Mouse (Mus musculus): ENCODE data around the gene Fras1. TPM values are rescaled to one million over a fixed set of nuclear protein-coding genes. Genes with fewer than 3 reads are reported as not detected.

Gene Fras1
- polyA plus RNA-seq, 1 experiment from 2014 or later = 4.2 TPM

- Histone ChIP-seq H3K4me3 (ENCODE audit: low read depth, low read length) (no peak overlapping the region), H3K4me2 (ENCODE audit: low read length) (no peak overlapping the region; the same call in 1 of the 2 replicates), H3K9ac (ENCODE audit: low read depth, low read length) (no peak overlapping the region; the same call in 1 of the 2 replicates), H3K36me3 (ENCODE audit: control insufficient read depth, insufficient read depth, low read length) (no peaks in the 10 kb centered on the region), H3K27me3 (ENCODE audit: control insufficient read depth, insufficient read depth, low read depth, low read length) (no peaks in the 10 kb centered on the region), H3K4me1 (ENCODE audit: control insufficient read depth, insufficient read depth, low read length) (peaks cover 10% of the 10 kb centered on the region), H3K27ac (ENCODE audit: low read length) (peak overlapping the region; percentile 71), H3K9me3 (replicated peaks; ENCODE audit: control insufficient read depth, low read length, poor library complexity, severe bottlenecking) (no peaks in the 10 kb centered on the region)
- WGBS = 33% methylated on average over 8 of the region's 8 CpGs
- ATAC-seq = peak; percentile 74
These were observed 342.7 kb downstream of the Fras1 start for GRCm38 (mm10) chr5:96716273-96717034.

GRCm38 (mm10) chr5:96717690-96718089 is 343.9 kb downstream of the Fras1 start:
- H3K27me3 ChIP-seq (ENCODE audit: control insufficient read depth, insufficient read depth, low read depth, low read length) = no peaks in the 10 kb centered on the region
- no peaks in the 10 kb centered on the region for H3K36me3 ChIP-seq (ENCODE audit: control insufficient read depth, insufficient read depth, low read length)
- no peaks in the 10 kb centered on the region for H3K9me3 ChIP-seq (replicated peaks; ENCODE audit: control insufficient read depth, low read length, poor library complexity, severe bottlenecking)
- ATAC-seq = no peak
- H3K27ac ChIP-seq (ENCODE audit: low read length) = no peak overlapping the region
- H3K9ac ChIP-seq (ENCODE audit: low read depth, low read length) = no peak overlapping the region
- no peak overlapping the region for H3K4me2 ChIP-seq (ENCODE audit: low read length)
- H3K4me3 ChIP-seq (ENCODE audit: low read depth, low read length) = no peak overlapping the region
- WGBS = 88% methylated on average over 4 of the region's 4 CpGs
- peaks cover 10% of the 10 kb centered on the region for H3K4me1 ChIP-seq (ENCODE audit: control insufficient read depth, insufficient read depth, low read length)

DNA sequence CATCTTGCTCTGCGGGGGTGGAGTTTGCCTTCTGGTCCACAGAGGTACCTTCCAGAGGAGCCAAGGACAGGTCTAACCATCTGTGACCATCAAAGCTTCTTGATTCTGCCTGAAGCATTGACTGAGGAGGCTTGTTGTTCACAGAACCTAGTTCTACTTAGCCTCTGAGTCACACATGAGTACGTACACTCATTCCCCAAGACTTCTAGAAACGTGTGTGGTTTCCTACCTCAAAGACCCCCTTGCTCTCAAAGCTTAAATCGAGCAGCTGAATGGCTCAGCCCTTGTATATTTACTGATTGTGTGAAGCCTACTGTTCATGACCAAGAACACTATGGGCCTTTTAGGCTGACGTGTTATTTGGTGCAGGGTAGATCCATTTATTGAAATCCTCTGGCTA is 344.8 kb downstream of the Fras1 start:
- Histone ChIP-seq H3K27ac (ENCODE audit: low read length) (no peak overlapping the region), H3K4me3 (ENCODE audit: low read depth, low read length) (no peak overlapping the region), H3K9me3 (replicated peaks; ENCODE audit: control insufficient read depth, low read length, poor library complexity, severe bottlenecking) (no peaks in the 10 kb centered on the region), H3K4me2 (ENCODE audit: low read length) (no peak overlapping the region), H3K9ac (ENCODE audit: low read depth, low read length) (no peak overlapping the region), H3K27me3 (ENCODE audit: control insufficient read depth, insufficient read depth, low read depth, low read length) (no peaks in the 10 kb centered on the region), H3K36me3 (ENCODE audit: control insufficient read depth, insufficient read depth, low read length) (no peaks in the 10 kb centered on the region), H3K4me1 (ENCODE audit: control insufficient read depth, insufficient read depth, low read length) (peaks cover 10% of the 10 kb centered on the region)
- WGBS = 94% methylated on average over 5 of the region's 5 CpGs
- ATAC-seq = no peak

DNA sequence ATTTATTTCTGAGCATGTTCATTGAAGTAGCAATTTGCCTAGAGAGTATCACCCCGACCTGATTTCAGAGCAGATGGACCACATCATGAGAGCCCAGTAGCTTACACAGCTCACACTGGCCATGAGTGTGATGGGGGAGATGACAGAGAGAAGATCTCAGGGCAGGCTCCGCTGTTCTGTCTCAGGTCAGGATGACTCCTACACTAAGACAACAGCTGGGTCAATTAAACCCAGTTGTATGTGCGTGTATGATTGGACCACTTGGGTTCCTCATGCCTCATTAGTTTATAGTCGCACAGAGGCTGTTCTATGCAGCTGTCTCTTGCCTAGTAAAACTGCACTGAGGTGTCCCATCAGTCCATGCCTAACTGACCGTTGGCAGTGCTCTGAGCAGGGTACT is 345.5 kb downstream of the Fras1 start:
- Histone ChIP-seq H3K4me1 (ENCODE audit: control insufficient read depth, insufficient read depth, low read length) (peaks cover 10% of the 10 kb centered on the region), H3K4me3 (ENCODE audit: low read depth, low read length) (no peak overlapping the region), H3K4me2 (ENCODE audit: low read length) (no peak overlapping the region), H3K9ac (ENCODE audit: low read depth, low read length) (no peak overlapping the region), H3K9me3 (replicated peaks; ENCODE audit: control insufficient read depth, low read length, poor library complexity, severe bottlenecking) (no peaks in the 10 kb centered on the region), H3K36me3 (ENCODE audit: control insufficient read depth, insufficient read depth, low read length) (no peaks in the 10 kb centered on the region), H3K27me3 (ENCODE audit: control insufficient read depth, insufficient read depth, low read depth, low read length) (no peaks in the 10 kb centered on the region), H3K27ac (ENCODE audit: low read length) (no peak overlapping the region)
- WGBS = 94% methylated on average over 5 of the region's 5 CpGs
- ATAC-seq = no peak

- H3K4me2 ChIP-seq (ENCODE audit: low read length) = no peak overlapping the region
- no peaks in the 10 kb centered on the region for H3K4me1 ChIP-seq (ENCODE audit: control insufficient read depth, insufficient read depth, low read length)
- H3K9me3 ChIP-seq (replicated peaks; ENCODE audit: control insufficient read depth, low read length, poor library complexity, severe bottlenecking) = no peaks in the 10 kb centered on the region
- WGBS = 69% methylated on average over 3 of the region's 3 CpGs
- no peak overlapping the region for H3K9ac ChIP-seq (ENCODE audit: low read depth, low read length)
- no peaks in the 10 kb centered on the region for H3K27me3 ChIP-seq (ENCODE audit: control insufficient read depth, insufficient read depth, low read depth, low read length)
- peak; percentile 69; the same call in 1 of the 2 replicates for ATAC-seq
- H3K27ac ChIP-seq (ENCODE audit: low read length) = no peak overlapping the region
- no peaks in the 10 kb centered on the region for H3K36me3 ChIP-seq (ENCODE audit: control insufficient read depth, insufficient read depth, low read length)
- no peak overlapping the region for H3K4me3 ChIP-seq (ENCODE audit: low read depth, low read length)
These were observed 348.9 kb downstream of the Fras1 start for GRCm38 (mm10) chr5:96722690-96723089.

DNA sequence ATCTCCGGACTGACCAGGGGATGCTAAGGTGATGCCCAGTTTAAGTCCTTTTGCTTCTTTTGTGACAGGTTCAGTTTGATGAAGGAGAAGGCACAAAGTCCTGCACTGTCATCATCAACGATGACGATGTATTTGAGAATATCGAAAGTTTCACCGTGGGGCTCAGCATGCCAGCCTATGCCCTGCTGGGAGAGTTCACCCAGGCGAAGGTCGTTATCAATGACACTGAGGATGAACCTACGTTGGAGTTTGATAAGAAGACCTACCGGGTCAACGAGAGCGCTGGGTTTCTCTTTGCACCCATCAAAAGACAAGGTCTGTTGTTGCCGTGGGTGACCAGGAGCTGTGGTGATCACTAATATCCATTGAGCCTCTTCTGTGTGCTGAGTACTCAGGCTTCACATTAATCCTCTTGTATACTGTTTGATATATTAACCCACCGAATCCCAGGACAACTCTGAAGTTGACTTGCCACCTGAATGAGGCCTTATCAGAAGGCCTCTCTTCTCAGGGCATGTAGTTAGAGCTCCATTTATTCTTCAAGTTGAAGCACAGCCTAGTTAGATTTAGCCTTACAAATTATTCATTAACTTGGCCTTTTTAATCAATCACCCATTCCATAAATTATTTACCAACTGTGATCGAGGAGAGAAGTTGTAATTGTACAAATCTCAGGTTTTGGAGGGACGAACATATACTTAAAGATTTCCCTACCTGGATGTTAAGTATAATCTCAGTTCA is 365.6 kb downstream of the Fras1 start:
- H3K4me2 ChIP-seq (ENCODE audit: low read length) = no peak overlapping the region
- WGBS = 89% methylated on average over 15 of the region's 15 CpGs
- no peak overlapping the region for H3K4me3 ChIP-seq (ENCODE audit: low read depth, low read length)
- no peaks in the 10 kb centered on the region for H3K4me1 ChIP-seq (ENCODE audit: control insufficient read depth, insufficient read depth, low read length)
- no peak for ATAC-seq
- no peaks in the 10 kb centered on the region for H3K27me3 ChIP-seq (ENCODE audit: control insufficient read depth, insufficient read depth, low read depth, low read length)
- no peak overlapping the region for H3K27ac ChIP-seq (ENCODE audit: low read length)
- H3K9me3 ChIP-seq (replicated peaks; ENCODE audit: control insufficient read depth, low read length, poor library complexity, severe bottlenecking) = no peaks in the 10 kb centered on the region
- H3K36me3 ChIP-seq (ENCODE audit: control insufficient read depth, insufficient read depth, low read length) = no peaks in the 10 kb centered on the region
- H3K9ac ChIP-seq (ENCODE audit: low read depth, low read length) = no peak overlapping the region

DNA sequence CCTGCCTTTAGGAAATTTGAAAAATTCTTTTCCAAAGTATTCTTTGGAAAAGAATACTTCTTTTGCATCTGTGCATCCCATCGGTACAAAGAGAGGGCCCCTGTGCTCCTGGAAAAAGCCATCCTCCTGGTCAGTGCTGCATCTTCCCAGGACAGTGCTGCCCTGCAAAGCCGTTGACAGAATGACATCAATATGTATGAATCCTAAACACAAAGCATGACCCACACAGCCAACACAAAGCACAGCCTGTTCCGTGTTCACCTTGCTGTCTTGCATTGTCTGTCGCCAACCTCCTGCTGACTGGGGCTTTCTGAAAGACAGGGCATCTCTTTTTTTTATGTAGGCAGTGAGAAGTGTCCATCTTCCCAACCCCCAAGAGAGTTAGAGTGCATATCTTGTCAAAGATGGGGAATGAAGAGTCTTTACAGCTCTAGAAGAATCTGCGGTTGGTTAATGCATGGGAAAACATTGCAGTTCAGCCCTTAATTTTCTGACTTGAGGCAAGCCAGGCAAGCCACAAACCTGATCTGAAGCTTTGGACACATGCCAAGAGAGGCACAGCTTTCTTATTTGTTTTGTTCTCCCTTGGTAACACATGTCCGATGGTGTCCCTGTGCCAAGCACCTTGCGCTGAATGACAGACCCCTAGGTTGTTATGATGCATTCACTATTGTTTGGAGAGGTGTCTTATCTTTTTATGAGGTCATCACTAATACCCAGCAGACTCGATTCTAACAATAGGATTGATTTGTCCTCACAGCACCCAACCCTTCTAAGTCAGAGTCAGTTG is 373.6 kb downstream of the Fras1 start:
- Histone ChIP-seq H3K4me2 (ENCODE audit: low read length) (no peak overlapping the region), H3K4me1 (ENCODE audit: control insufficient read depth, insufficient read depth, low read length) (no peaks in the 10 kb centered on the region), H3K27me3 (ENCODE audit: control insufficient read depth, insufficient read depth, low read depth, low read length) (no peaks in the 10 kb centered on the region), H3K27ac (ENCODE audit: low read length) (no peak overlapping the region), H3K9ac (ENCODE audit: low read depth, low read length) (no peak overlapping the region), H3K4me3 (ENCODE audit: low read depth, low read length) (no peak overlapping the region), H3K9me3 (replicated peaks; ENCODE audit: control insufficient read depth, low read length, poor library complexity, severe bottlenecking) (no peaks in the 10 kb centered on the region), H3K36me3 (ENCODE audit: control insufficient read depth, insufficient read depth, low read length) (no peaks in the 10 kb centered on the region)
- WGBS = 40% methylated on average over 8 of the region's 8 CpGs
- no peak for ATAC-seq

DNA sequence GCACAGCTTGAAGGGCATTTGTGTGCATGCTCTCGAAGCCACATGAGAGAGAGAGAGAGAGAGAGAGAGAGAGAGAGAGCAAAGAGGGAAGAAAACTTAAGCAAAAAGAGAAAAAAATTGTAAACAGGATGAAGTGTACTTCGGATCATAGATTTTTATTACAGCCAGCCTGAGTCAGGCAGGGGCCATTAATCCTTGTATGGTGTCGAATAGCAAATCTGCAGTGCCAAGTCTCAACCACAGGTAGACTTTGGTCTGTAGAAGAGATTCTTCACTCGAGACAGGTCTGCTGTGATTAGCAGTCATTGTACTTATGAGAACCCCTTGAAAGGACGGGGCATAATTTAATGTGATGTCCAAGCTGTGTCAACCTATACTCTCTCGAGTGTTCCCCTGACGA is 383.9 kb downstream of the Fras1 start:
- no peak for ATAC-seq
- Histone ChIP-seq H3K4me2 (ENCODE audit: low read length) (no peak overlapping the region), H3K4me1 (ENCODE audit: control insufficient read depth, insufficient read depth, low read length) (no peaks in the 10 kb centered on the region), H3K36me3 (ENCODE audit: control insufficient read depth, insufficient read depth, low read length) (no peaks in the 10 kb centered on the region), H3K27ac (ENCODE audit: low read length) (no peak overlapping the region), H3K4me3 (ENCODE audit: low read depth, low read length) (no peak overlapping the region), H3K27me3 (ENCODE audit: control insufficient read depth, insufficient read depth, low read depth, low read length) (no peaks in the 10 kb centered on the region), H3K9ac (ENCODE audit: low read depth, low read length) (no peak overlapping the region), H3K9me3 (replicated peaks; ENCODE audit: control insufficient read depth, low read length, poor library complexity, severe bottlenecking) (no peaks in the 10 kb centered on the region)
- WGBS = 89% methylated on average over 7 of the region's 7 CpGs
